Mouse (Mus musculus) left cerebral cortex, adult 11 months (tissue): Measurements from ENCODE around the gene Myl3.

ENCODE experiments used
- DNase-seq: peaks from one replicate; pipeline ENCODE4 v3.0.0; 2022; ENCODE audit warnings: low spot score

Gene Myl3

DNA sequence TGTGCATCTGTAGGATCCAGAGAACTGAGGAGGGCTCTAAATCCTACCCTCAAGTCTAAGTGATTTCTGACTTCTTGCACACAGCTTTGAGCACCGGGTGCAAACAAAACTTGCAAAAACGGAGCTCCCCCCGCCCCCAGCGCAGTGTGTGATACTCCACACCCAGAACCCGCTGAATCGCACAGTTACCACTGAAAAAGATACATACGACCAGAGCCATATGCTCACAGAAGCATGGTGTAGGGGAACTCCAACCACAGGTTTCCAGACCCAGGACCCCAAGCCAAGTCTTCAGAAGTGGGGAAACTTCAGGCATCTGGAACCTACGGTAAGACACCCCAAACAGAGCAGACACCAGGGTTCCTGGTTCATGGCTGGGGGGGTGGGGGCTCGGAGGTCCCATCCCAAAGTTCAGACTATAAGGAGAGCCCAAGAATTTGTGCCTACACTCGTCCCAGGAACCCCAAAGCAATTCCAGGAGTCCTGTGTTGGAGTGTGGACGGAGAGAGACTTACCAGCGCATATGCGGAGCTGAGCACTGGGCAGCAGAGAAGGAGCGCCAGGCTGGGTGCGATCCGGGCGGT lies at the start of gene Myl3:
Gene Myl3, plus strand, starts transcription at position 151 of the 584 bp plus-strand sequence.
- DNase-seq: no peak

DNA sequence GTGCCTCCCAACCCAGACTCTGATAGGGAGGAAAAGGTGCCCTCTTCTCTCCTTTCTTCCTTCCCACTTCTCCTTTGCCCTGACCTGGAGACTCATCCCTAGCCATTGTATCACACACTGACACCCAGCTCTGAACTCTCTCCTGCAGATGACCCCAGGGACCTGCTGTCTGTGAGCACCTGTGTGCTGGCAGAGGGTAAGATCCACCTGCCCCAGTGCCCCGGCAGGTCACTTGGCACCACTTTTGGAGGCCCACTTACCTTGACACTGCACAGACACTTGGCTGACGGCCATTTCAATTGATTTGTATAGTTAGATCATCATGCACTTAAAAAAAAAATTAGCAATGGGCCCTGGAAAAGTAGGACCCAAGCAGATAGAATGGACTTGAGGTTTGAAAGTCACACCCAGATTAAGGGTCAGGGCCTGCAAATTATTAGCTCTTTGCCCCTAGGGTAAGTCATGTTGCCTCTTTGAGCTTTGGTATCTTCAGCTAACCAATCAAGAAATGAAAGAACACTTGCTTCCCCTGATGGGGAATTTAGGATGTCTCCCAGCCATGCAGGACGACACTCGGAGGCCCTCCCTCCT lies 46.4 kb upstream of the Myl3 start:
- DNase-seq: no peak

GRCm38 (mm10) chr9:110696427-110696826 lies 45.2 kb upstream of the Myl3 start:
- DNase-seq: no peak

- no peak for DNase-seq
Measured at GRCm38 (mm10) chr9:110697465-110697864, 44.2 kb upstream of the Myl3 start.

DNA sequence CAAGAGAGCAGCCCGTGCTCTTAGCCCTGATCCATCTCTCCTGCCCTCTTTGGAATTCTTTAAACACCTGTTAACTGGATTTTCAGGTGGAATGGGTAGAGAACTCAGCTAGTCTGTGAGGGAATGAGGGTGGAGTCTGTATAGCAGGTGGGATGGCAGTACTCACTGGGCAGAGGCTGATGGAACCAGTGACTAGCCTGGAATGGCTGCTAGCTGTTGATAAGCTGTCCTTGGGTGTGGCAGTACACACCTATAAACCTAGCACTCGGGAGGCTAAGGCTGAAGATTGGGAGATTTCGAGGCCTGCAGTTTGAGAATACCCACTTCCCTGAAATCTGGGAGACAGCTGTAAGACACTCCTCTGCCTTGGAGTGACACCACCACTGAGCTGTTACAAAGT lies 42.1 kb upstream of the Myl3 start:
- no peak for DNase-seq

DNA sequence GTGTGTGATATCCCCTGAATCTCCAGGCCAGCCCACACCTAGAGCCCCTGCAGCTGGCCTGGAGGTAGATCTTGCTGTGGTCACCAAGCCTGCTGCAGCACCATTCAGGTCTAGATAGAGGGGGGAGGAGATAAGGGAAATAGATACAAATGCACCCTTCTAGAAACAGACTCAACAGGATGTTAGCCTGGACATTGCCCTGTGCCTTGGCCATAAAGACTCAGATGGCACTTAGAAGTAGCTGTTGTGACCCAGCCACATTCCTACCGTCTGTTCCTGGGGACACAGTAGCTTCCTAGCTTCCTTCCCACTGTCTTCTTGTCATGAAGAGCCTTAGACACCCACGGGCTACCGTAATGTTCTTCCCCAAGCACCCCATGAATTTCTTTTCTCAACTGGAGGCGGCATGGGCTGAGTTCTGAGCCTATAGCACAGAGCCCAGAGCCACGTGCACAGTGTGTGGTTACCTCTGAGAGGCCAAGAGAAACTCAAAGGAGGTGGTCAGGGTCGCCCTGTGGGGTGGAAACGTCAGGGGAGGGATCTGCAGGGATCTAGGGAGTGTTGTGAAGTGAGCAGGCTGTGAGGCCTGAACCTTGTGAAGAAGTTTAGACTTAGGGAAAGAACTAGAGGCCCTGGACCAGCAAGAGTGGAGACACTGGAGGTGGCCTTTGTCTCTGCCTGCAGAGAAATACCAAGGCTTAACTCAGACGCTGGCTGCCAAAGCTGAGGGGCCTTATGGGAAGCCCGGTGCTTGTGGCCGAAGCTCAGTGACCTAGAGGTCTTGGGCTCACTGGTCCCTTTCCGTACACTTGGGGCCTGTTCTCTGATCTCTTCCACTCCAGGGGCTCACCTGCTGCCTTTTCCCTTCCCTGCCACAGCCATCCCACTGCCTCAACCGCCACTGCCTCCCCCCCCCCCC lies 40.3 kb upstream of the Myl3 start:
- DNase-seq: no peak

GRCm38 (mm10) chr9:110702848-110703247 lies 38.8 kb upstream of the Myl3 start:
- DNase-seq: no peak

GRCm38 (mm10) chr9:110703951-110704350 lies 37.7 kb upstream of the Myl3 start:
- no peak for DNase-seq

- no peak for DNase-seq
Measured at GRCm38 (mm10) chr9:110706784-110707183, 34.9 kb upstream of the Myl3 start.

- peak; percentile 75 for DNase-seq
Measured at GRCm38 (mm10) chr9:110709640-110710258, 31.9 kb upstream of the Myl3 start.

DNA sequence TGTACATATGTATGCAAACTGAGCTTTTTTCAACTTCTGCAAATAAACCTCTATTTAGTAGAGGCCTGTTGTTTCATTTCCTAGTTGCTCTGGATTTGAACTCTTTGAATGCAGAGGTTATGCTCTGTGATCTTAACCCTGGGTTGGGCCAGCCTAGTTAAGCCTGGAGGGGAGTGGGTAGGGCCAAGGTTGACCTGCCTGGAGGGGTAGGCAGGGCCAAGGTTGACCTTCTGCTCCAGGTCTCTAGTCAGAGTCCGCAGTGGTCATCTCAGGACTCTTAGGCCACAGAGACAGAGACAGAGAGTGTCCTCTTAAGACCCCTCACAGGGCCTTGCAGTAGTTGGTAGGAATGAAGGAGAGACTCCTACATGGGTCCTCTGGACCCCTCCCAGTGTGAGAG lies 30.1 kb upstream of the Myl3 start:
- DNase-seq: no peak

GRCm38 (mm10) chr9:110711996-110712395 lies 29.7 kb upstream of the Myl3 start:
- no peak for DNase-seq

DNA sequence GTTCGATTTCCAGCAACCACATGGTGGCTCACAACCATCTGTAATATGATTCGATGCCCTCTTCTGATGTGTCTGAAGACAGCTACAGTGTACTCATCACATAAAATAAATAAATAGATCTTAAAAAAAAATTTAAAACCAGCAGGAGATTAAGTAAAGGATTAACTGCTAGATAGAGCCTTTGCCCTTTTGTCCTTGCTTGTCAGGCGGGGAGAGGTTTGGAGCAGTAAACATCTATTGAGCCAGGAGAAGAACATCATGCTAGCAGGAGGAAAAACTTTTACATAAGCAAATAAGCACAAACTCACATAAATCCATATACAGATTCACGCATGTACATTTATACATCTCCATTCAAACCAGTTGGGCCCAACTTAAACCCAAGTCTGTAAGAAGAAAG lies 29.1 kb upstream of the Myl3 start:
- DNase-seq: no peak

GRCm38 (mm10) chr9:110713389-110713788 lies 28.3 kb upstream of the Myl3 start:
- no peak for DNase-seq

GRCm38 (mm10) chr9:110715426-110715825 lies 26.2 kb upstream of the Myl3 start:
- DNase-seq: no peak

DNA sequence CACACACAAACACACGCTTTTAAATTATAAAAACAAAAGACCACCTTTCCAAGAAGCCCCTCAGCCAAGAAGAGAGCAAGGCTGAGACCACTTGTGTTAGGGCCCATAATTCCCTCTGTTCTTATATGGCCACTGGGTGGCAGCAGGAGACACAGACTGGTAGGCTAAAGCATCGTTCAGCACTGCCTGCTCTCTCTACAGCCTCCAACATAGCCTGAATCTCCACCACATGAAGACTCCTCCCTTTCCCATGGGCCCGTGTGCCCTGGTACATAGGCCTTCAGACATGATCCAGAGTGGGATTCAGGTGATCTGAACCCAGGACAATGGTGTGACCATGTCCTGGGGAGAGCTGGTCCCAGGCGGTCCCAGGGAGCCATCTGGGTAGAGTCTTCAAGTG lies 24.9 kb upstream of the Myl3 start:
- DNase-seq: peak; percentile 62

DNA sequence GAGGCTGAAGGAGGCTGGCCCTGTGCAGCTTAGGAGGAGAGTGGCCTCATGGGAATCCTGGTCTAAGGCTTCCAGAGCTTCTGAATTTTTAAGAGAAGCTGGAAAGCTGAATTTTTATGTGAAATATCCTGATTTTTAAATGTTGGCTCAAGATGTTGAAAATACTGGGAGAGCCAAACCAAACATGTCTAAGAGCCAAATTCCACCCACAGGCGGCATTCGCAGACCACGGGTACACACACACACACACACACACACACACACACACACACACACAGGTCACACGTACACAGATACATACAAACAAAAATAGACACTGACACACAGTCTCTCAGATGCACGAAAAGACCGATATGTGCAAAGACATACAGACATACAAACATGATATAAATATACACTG lies 23.6 kb upstream of the Myl3 start:
- DNase-seq: no peak

GRCm38 (mm10) chr9:110718810-110719209 lies 22.9 kb upstream of the Myl3 start:
- no peak for DNase-seq

DNA sequence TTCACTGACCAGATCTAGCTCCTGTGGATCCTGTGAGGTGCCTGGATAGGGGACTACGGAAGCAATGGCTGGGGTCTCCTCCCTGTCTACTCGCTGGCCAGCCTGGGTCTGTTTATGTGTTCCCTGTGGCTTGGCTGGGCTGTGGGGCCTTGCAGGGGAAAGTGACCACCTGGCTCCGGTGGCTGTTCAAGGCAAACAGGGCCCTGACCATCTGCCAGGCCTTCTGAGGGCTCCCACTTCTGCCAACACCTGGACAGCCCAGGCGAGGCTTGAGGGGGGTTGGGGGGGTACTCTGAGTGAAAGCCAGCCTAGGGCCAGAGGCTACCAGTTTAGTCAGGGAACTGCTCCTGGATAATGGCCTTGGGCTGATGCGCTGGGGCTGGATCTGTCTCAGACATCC lies 21.7 kb upstream of the Myl3 start:
- no peak for DNase-seq

DNA sequence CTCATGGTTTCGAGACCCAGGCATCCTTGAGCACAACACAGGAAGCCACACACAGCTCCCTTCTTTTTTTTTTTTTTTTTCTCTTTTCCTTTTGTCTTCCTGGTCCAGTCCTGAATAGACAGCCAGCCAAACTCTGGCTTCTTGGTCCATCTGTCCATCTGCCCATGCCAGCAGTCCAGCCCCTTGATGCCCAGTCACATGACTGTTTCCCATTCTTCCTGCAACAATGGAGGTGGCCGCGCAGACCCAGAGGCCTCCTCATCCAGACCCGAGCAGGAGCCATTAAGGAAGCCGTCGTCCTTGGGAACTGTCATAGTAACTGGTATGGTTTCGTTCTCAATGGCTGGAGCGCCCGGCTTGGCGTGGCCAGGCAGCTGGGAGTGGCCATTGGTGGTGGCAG lies 19.6 kb upstream of the Myl3 start:
- no peak for DNase-seq

- DNase-seq: no peak
Measured at GRCm38 (mm10) chr9:110725721-110726135, 15.9 kb upstream of the Myl3 start.

GRCm38 (mm10) chr9:110726867-110727266 lies 14.8 kb upstream of the Myl3 start:
- DNase-seq: no peak

- DNase-seq: no peak
Measured at GRCm38 (mm10) chr9:110729841-110730240, 11.8 kb upstream of the Myl3 start.
